Mouse (Mus musculus): ENCODE data around the gene Macf1. TPM values are rescaled to one million over a fixed set of nuclear protein-coding genes. Genes with fewer than 3 reads are reported as not detected.

Gene Macf1
- total and polyA plus RNA-seq, 2 experiments from 2014 or later = 57.3 to 243 TPM

- no peaks in the 10 kb centered on the region for H3K27me3 ChIP-seq (ENCODE audit: insufficient read depth, low read length)
- ATAC-seq (no peak), DNase-seq (ENCODE audit: low spot score) (no peak)
- no peaks in the 10 kb centered on the region for H3K9me3 ChIP-seq (ENCODE audit: low read length)
- no peak overlapping the region for H3K27ac ChIP-seq
- no peaks in the 10 kb centered on the region for H3K4me1 ChIP-seq (ENCODE audit: insufficient read depth, low read length)
- no peak for TF ChIP-seq CTCF (IDR thresholded peaks at IDR 0.05; ENCODE audit: low read depth)
- peaks cover 70% of the 10 kb centered on the region for H3K36me3 ChIP-seq (ENCODE audit: insufficient read depth, low read length)
- WGBS = 94% methylated on average over 7 of the region's 7 CpGs
- no peak overlapping the region for H3K9ac ChIP-seq (replicated peaks; ENCODE audit: low read length)
- H3K4me3 ChIP-seq (ENCODE audit: low read length) = no peak overlapping the region
- no peak overlapping the region for H3K4me2 ChIP-seq (ENCODE audit: low read depth, low read length)
Measured at GRCm38 (mm10) chr4:123358613-123359012, 325.5 kb downstream of the Macf1 start.

- Histone ChIP-seq H3K9ac (replicated peaks; ENCODE audit: low read length) (no peak overlapping the region), H3K27ac (no peak overlapping the region), H3K4me1 (ENCODE audit: insufficient read depth, low read length) (no peaks in the 10 kb centered on the region), H3K4me3 (ENCODE audit: low read length) (no peak overlapping the region), H3K36me3 (ENCODE audit: insufficient read depth, low read length) (peaks cover 70% of the 10 kb centered on the region), H3K9me3 (ENCODE audit: low read length) (no peaks in the 10 kb centered on the region), H3K4me2 (ENCODE audit: low read depth, low read length) (no peak overlapping the region), H3K27me3 (ENCODE audit: insufficient read depth, low read length) (no peaks in the 10 kb centered on the region)
- no peak for ATAC-seq
- no peak for DNase-seq (ENCODE audit: low spot score)
- no peak for TF ChIP-seq CTCF (IDR thresholded peaks at IDR 0.05; ENCODE audit: low read depth)
- 90% methylated on average over 8 of the region's 8 CpGs for WGBS
Measured at GRCm38 (mm10) chr4:123355941-123356340, 328.2 kb downstream of the Macf1 start.

GRCm38 (mm10) chr4:123353271-123353877 is 330.8 kb downstream of the Macf1 start:
- no peak overlapping the region for H3K27ac ChIP-seq
- ATAC-seq = no peak

GRCm38 (mm10) chr4:123343471-123343789 is 340.7 kb downstream of the Macf1 start:
- H3K36me3 ChIP-seq (ENCODE audit: insufficient read depth, low read length) = no peaks in the 10 kb centered on the region; the same call in 1 of the 2 replicates
- TF ChIP-seq CTCF (IDR thresholded peaks at IDR 0.05; ENCODE audit: low read depth) = no peak
- no peak for ATAC-seq
- H3K4me2 ChIP-seq (ENCODE audit: low read depth, low read length) = peak overlapping the region; percentile 67
- H3K27me3 ChIP-seq (ENCODE audit: insufficient read depth, low read length) = peaks cover 10% of the 10 kb centered on the region
- H3K27ac ChIP-seq = no peak overlapping the region
- peak overlapping the region; percentile 42 for H3K4me3 ChIP-seq (ENCODE audit: low read length)
- peaks cover 7% of the 10 kb centered on the region; the same call in 1 of the 2 replicates for H3K4me1 ChIP-seq (ENCODE audit: insufficient read depth, low read length)
- no peaks in the 10 kb centered on the region for H3K9me3 ChIP-seq (ENCODE audit: low read length)
- no peak for DNase-seq (ENCODE audit: low spot score)
- WGBS = 16% methylated on average over 6 of the region's 6 CpGs
- no peak overlapping the region for H3K9ac ChIP-seq (replicated peaks; ENCODE audit: low read length)

More at GRCm38 (mm10) chr4:123353271-123353877, 330.8 kb downstream of the Macf1 start:
- Histone ChIP-seq H3K4me2 (ENCODE audit: low read depth, low read length) (no peak overlapping the region), H3K27me3 (ENCODE audit: insufficient read depth, low read length) (no peaks in the 10 kb centered on the region), H3K9ac (replicated peaks; ENCODE audit: low read length) (no peak overlapping the region), H3K9me3 (ENCODE audit: low read length) (no peaks in the 10 kb centered on the region), H3K4me1 (ENCODE audit: insufficient read depth, low read length) (no peaks in the 10 kb centered on the region), H3K36me3 (ENCODE audit: insufficient read depth, low read length) (peaks cover 66% of the 10 kb centered on the region), H3K4me3 (ENCODE audit: low read length) (no peak overlapping the region)
- no peak for TF ChIP-seq CTCF (IDR thresholded peaks at IDR 0.05; ENCODE audit: low read depth)
- WGBS = 91% methylated on average over 10 of the region's 10 CpGs
- no peak for DNase-seq (ENCODE audit: low spot score)

GRCm38 (mm10) chr4:123342642-123343470 is 341.3 kb downstream of the Macf1 start, which contains the start of gene Bmp8a:
Gene Bmp8a (minus strand): TSS chr4:123343252.
- H3K36me3 ChIP-seq (ENCODE audit: insufficient read depth, low read length) = no peaks in the 10 kb centered on the region; the same call in 1 of the 2 replicates
- peaks cover 7% of the 10 kb centered on the region; the same call in 1 of the 2 replicates for H3K4me1 ChIP-seq (ENCODE audit: insufficient read depth, low read length)
- TF ChIP-seq CTCF (IDR thresholded peaks at IDR 0.05; ENCODE audit: low read depth) = no peak
- H3K4me3 ChIP-seq (ENCODE audit: low read length) = peak within 1 kb of the TSS; percentile 42
- no peak within 1 kb of the TSS for H3K27ac ChIP-seq
- ATAC-seq (peak; percentile 76), DNase-seq (ENCODE audit: low spot score) (peak; percentile 75)
- WGBS = 1% methylated on average over 65 of the region's 65 CpGs
- H3K4me2 ChIP-seq (ENCODE audit: low read depth, low read length) = peak within 1 kb of the TSS; percentile 67
- H3K9me3 ChIP-seq (ENCODE audit: low read length) = no peaks in the 10 kb centered on the region
- peaks cover 10% of the 10 kb centered on the region for H3K27me3 ChIP-seq (ENCODE audit: insufficient read depth, low read length)
- H3K9ac ChIP-seq (replicated peaks; ENCODE audit: low read length) = no peak within 1 kb of the TSS; the same call in 1 of the 2 replicates

- Histone ChIP-seq H3K27me3 (ENCODE audit: insufficient read depth, low read length) (peaks cover 10% of the 10 kb centered on the region), H3K4me1 (ENCODE audit: insufficient read depth, low read length) (peaks cover 7% of the 10 kb centered on the region; the same call in 1 of the 2 replicates), H3K9ac (replicated peaks; ENCODE audit: low read length) (no peak overlapping the region; the same call in 1 of the 2 replicates), H3K4me2 (ENCODE audit: low read depth, low read length) (peak overlapping the region; percentile 67), H3K36me3 (ENCODE audit: insufficient read depth, low read length) (no peaks in the 10 kb centered on the region; the same call in 1 of the 2 replicates), H3K9me3 (ENCODE audit: low read length) (no peaks in the 10 kb centered on the region), H3K27ac (no peak overlapping the region), H3K4me3 (ENCODE audit: low read length) (peak overlapping the region; percentile 42)
- DNase-seq (ENCODE audit: low spot score) = no peak
- 2% methylated on average over 43 of the region's 43 CpGs for WGBS
- peak; percentile 36 for ATAC-seq
- TF ChIP-seq CTCF (IDR thresholded peaks at IDR 0.05; ENCODE audit: low read depth) = no peak
Measured at GRCm38 (mm10) chr4:123342091-123342641, 342.0 kb downstream of the Macf1 start.
